Mouse (Mus musculus): ENCODE results near the gene Olfr372.
"Not testable (repeated sequence)": the region's sequence is repeated elsewhere in the genome, so short reads cannot be mapped to it uniquely, and the experiment has no call there.

DNA sequence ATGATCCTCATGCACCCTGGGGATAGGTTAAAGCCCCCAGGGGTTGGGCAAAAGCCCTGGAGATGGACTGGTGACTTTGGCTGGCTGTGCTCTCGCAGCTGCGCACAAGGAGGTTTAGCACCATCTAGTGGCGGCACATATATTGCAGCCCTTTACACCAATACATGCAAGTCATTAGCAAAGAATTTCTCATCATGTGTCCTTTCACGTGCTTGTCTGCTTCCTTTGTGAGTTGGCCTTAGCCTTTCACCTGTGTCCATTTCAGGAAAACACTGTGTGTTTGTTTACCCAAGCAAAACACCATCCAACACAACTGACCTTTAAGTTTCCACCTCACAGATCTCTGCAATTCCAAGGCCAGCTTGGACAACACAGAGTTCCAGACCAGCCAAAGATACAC is 8.1 kb upstream of the Olfr372 start:
- not testable (repeated sequence) for TF ChIP-seq CTCF (IDR thresholded peaks at IDR 0.05; ENCODE audit: low read depth, low read length); POLR2A (IDR thresholded peaks at IDR 0.05; ENCODE audit: borderline replicate concordance, low read depth, low read length)
